ENCODE assay signal across 9 mouse cellular contexts in genomic region chr15:79882623-79883267, GRCm38 (mm10). TPM values are rescaled to one million over a fixed set of nuclear protein-coding genes. Genes with fewer than 3 reads are reported as not detected.
DNase-seq lines count a peak whose midpoint lies in the region; ATAC-seq and TF ChIP-seq lines count a peak whose summit lies in the region.
"Had no signal": no experiment of that assay in that cellular context is flagged by ENCODE, and none has a peak within 500 bp of the region (broad histone marks: within the 10 kb centered on the region; RNA-seq: fewer than 3 reads in every experiment).

No protein-coding gene starts in this region.

- peaks cover 19% of the 10 kb centered on the region for H3K4me1 ChIP-seq in embryonic facial prominence, embryonic 13.5 days
- H3K4me1 ChIP-seq in hindbrain, postnatal 0 days (ENCODE audit: insufficient read depth, low read length) = peaks cover 5% of the 10 kb centered on the region; the same call in 1 of the 2 replicates
- H3K4me1 ChIP-seq in limb, embryonic 14.5 days (ENCODE audit: control insufficient read depth, insufficient read depth, low read length) = peaks cover 9% of the 10 kb centered on the region

- DNase-seq in gastrocnemius, adult 2 months = no peak
- no peak for DNase-seq in gastrocnemius, adult 8-10 months (ENCODE audit: low spot score in 2 of 2)
- peak; percentile 83 for DNase-seq in hindbrain, postnatal 0 days (ENCODE audit: low spot score)
- peak; percentile 23 for DNase-seq in limb, embryonic 14.5 days (ENCODE audit: low spot score)
- peak; percentile 86 to 91 for DNase-seq in right cerebral cortex, postnatal 10 days (ENCODE audit: low spot score in 2 of 2)
- DNase-seq in urinary bladder, postnatal 14 days (ENCODE audit: low spot score) = no peak

- peak overlapping the region; percentile 75; the same call in 1 of the 2 replicates for H3K9ac ChIP-seq in embryonic facial prominence, embryonic 13.5 days
- peak overlapping the region; percentile 57; the same call in 1 of the 2 replicates for H3K9ac ChIP-seq in hindbrain, postnatal 0 days (replicated peaks; ENCODE audit: low read length)
- no peak overlapping the region for H3K9ac ChIP-seq in limb, embryonic 14.5 days (ENCODE audit: low read depth, low read length, severe bottlenecking)

- H3K4me2 ChIP-seq in embryonic facial prominence, embryonic 13.5 days = peak overlapping the region; percentile 64
- H3K4me2 ChIP-seq in hindbrain, postnatal 0 days (ENCODE audit: low read depth, low read length) = peak overlapping the region; percentile 51
- H3K4me2 ChIP-seq in limb, embryonic 14.5 days (replicated peaks; ENCODE audit: low read depth, low read length, severe bottlenecking) = peak overlapping the region; percentile 59

- WGBS in embryonic facial prominence, embryonic 13.5 days = 25% methylated on average over 19 of the region's 19 CpGs
- 14% methylated on average over 19 of the region's 19 CpGs for WGBS in hindbrain, postnatal 0 days
- WGBS in limb, embryonic 14.5 days = 26% methylated on average over 19 of the region's 19 CpGs

- no peak for TF ChIP-seq CTCF in gastrocnemius, adult 2 months (IDR thresholded peaks at IDR 0.05)
- TF ChIP-seq CTCF in hindbrain, postnatal 0 days (IDR thresholded peaks at IDR 0.05; ENCODE audit: low read depth) = no peak

- no peak for TF ChIP-seq POLR2A in limb, embryonic 14.5 days (IDR thresholded peaks at IDR 0.05; ENCODE audit: borderline replicate concordance, extremely low read depth, insufficient read depth, insufficient read length)

- H3K9me3 ChIP-seq in embryonic facial prominence, embryonic 13.5 days = no peaks in the 10 kb centered on the region
- no peaks in the 10 kb centered on the region for H3K9me3 ChIP-seq in hindbrain, postnatal 0 days (ENCODE audit: low read length)
- H3K9me3 ChIP-seq in limb, embryonic 14.5 days (ENCODE audit: control insufficient read depth, low read length) = no peaks in the 10 kb centered on the region
- H3K9me3 ChIP-seq: G1E had no signal

- H3K36me3 ChIP-seq in embryonic facial prominence, embryonic 13.5 days = no peaks in the 10 kb centered on the region
- H3K36me3 ChIP-seq in hindbrain, postnatal 0 days (ENCODE audit: insufficient read depth, low read length) = no peaks in the 10 kb centered on the region
- H3K36me3 ChIP-seq in limb, embryonic 14.5 days (ENCODE audit: control insufficient read depth, insufficient read depth, low read length) = no peaks in the 10 kb centered on the region
- H3K36me3 ChIP-seq: G1E had no signal

- H3K27me3 ChIP-seq in embryonic facial prominence, embryonic 13.5 days = no peaks in the 10 kb centered on the region
- H3K27me3 ChIP-seq in hindbrain, postnatal 0 days (ENCODE audit: insufficient read depth, low read length) = no peaks in the 10 kb centered on the region
- H3K27me3 ChIP-seq in limb, embryonic 14.5 days (ENCODE audit: control insufficient read depth, insufficient read depth, low read length) = no peaks in the 10 kb centered on the region; the same call in 1 of the 2 replicates

- intact Hi-C loops in gastrocnemius, adult 2 months (cut with DNase I) = loop anchor here (2.0 kb wide), 1 partner anchor 52 kb away; no protein-coding TSS in a partner anchor

- peak overlapping the region; percentile 73 for H3K4me3 ChIP-seq in gastrocnemius, adult 2 months
- H3K4me3 ChIP-seq in embryonic facial prominence, embryonic 13.5 days = peak overlapping the region; percentile 53
- peak overlapping the region; percentile 38 for H3K4me3 ChIP-seq in hindbrain, postnatal 0 days (ENCODE audit: low read length)
- peak overlapping the region; percentile 46 for H3K4me3 ChIP-seq in limb, embryonic 14.5 days (replicated peaks; ENCODE audit: low read length)

- peak; percentile 64 for ATAC-seq in CD4-positive, CD25-positive, alpha-beta regulatory T cell, adult 4 months
- no peak for ATAC-seq in embryonic facial prominence, embryonic 13.5 days (ENCODE audit: insufficient number of reproducible peaks, insufficient read depth, low FRiP score, low TSS enrichment, low read depth)
- ATAC-seq in hindbrain, postnatal 0 days = peak; percentile 80
- ATAC-seq in limb, embryonic 14.5 days (ENCODE audit: low FRiP score, low read depth) = 0 out of 2 replicates have a peak, but pooled peaks have one; percentile 13

- H3K27ac ChIP-seq in gastrocnemius, adult 2 months = peak overlapping the region; percentile 87
- no peak overlapping the region for H3K27ac ChIP-seq in embryonic facial prominence, embryonic 13.5 days
- H3K27ac ChIP-seq in hindbrain, postnatal 0 days = peak overlapping the region; percentile 92
- peak overlapping the region; percentile 21 for H3K27ac ChIP-seq in limb, embryonic 14.5 days (replicated peaks; ENCODE audit: low read depth, low read length)

RNA-seq across cellular contexts. Expression of gene Apobec3, which starts 8.7 kb away (rescaled TPM):
- total RNA-seq in gastrocnemius, adult 2 months (2021) = 1 to 10 TPM; 2.4 to 2.6 TPM
- total RNA-seq in gastrocnemius, adult 8-10 months (2022) = 1 to 10 TPM; 1.4 to 2.4 (median 2.0) TPM
- 100 to 1,000 TPM; 560 to 705 TPM for polyA plus RNA-seq in CD4-positive, CD25-positive, alpha-beta regulatory T cell, adult 4 months (2017; shearing (Covaris generic))
- polyA plus RNA-seq in embryonic facial prominence, embryonic 13.5 days (2015; fragmentation: Nextera tagmentation; extraction: Ambion mirVana) = 11.0 and 13.1 TPM in 2 replicates
- 3.5 and 5.3 TPM in 2 replicates for total RNA-seq in hindbrain, postnatal 0 days (2014; rRNA removed)
- 3.9 and 4.5 TPM in 2 replicates for polyA plus RNA-seq in hindbrain, postnatal 0 days (2015; fragmentation: Nextera tagmentation; extraction: Ambion mirVana)
- 16.0 and 18.0 TPM in 2 replicates for polyA plus RNA-seq in limb, embryonic 14.5 days (2012; rRNA removed)
- 12.0 and 13.2 TPM in 2 replicates for polyA plus RNA-seq in limb, embryonic 14.5 days (2014; fragmentation: Nextera tagmentation; extraction: Ambion mirVana)

RNA-seq across cellular contexts. Expression of gene Cbx6, which starts 48.3 kb away (rescaled TPM):
- total RNA-seq in gastrocnemius, adult 2 months (2021) = 10 to 100 TPM in 1 of 2 experiments, 1 to 10 TPM in 1; 8.4 to 12.6 TPM
- 1 to 10 TPM; 6.1 to 8.5 (median 7.9) TPM for total RNA-seq in gastrocnemius, adult 8-10 months (2022)
- 10 to 100 TPM in 1 of 2 experiments, 1 to 10 TPM in 1; 9.2 to 14.5 TPM for polyA plus RNA-seq in CD4-positive, CD25-positive, alpha-beta regulatory T cell, adult 4 months (2017; shearing (Covaris generic))
- 54.7 and 56.7 TPM in 2 replicates for polyA plus RNA-seq in embryonic facial prominence, embryonic 13.5 days (2015; fragmentation: Nextera tagmentation; extraction: Ambion mirVana)
- total RNA-seq in hindbrain, postnatal 0 days (2014; rRNA removed) = 92.4 and 107 TPM in 2 replicates
- 51.6 and 56.6 TPM in 2 replicates for polyA plus RNA-seq in hindbrain, postnatal 0 days (2015; fragmentation: Nextera tagmentation; extraction: Ambion mirVana)
- 83.4 and 95.0 TPM in 2 replicates for polyA plus RNA-seq in limb, embryonic 14.5 days (2012; rRNA removed)
- polyA plus RNA-seq in limb, embryonic 14.5 days (2014; fragmentation: Nextera tagmentation; extraction: Ambion mirVana) = 49.1 and 49.9 TPM in 2 replicates

RNA-seq across cellular contexts. Expression of gene Npcd, which starts 48.7 kb away (rescaled TPM):
- under 1 TPM; 0.22 to 0.38 TPM for total RNA-seq in gastrocnemius, adult 2 months (2021)
- under 1 TPM in 2 of 4 experiments, not detected in 2; 0.32 to 0.47 TPM for total RNA-seq in gastrocnemius, adult 8-10 months (2022)
- not detected for polyA plus RNA-seq in CD4-positive, CD25-positive, alpha-beta regulatory T cell, adult 4 months (2017; shearing (Covaris generic))
- polyA plus RNA-seq in embryonic facial prominence, embryonic 13.5 days (2015; fragmentation: Nextera tagmentation; extraction: Ambion mirVana) = 0.32 and 0.39 TPM in 2 replicates
- total RNA-seq in hindbrain, postnatal 0 days (2014; rRNA removed) = 5.4 and 12.6 TPM in 2 replicates
- polyA plus RNA-seq in hindbrain, postnatal 0 days (2015; fragmentation: Nextera tagmentation; extraction: Ambion mirVana) = 2.4 and 2.7 TPM in 2 replicates
- polyA plus RNA-seq in limb, embryonic 14.5 days (2012; rRNA removed) = 1.7 TPM in 1 of 2 replicates, not detected in the other
- polyA plus RNA-seq in limb, embryonic 14.5 days (2014; fragmentation: Nextera tagmentation; extraction: Ambion mirVana) = 0.50 and 0.99 TPM in 2 replicates
- total RNA-seq: G1E had no signal
- polyA plus RNA-seq: G1E had no signal

Comparison
In these comparisons a context has a peak if more than half of its experiments do, and no peak if none do; other contexts are left out.
1. DNase-seq: peak in hindbrain, postnatal 0 days (single experiment), limb, embryonic 14.5 days (single experiment) and right cerebral cortex, postnatal 10 days (2 of 2); none in gastrocnemius, adult 2 months (single experiment), gastrocnemius, adult 8-10 months (0 of 2) and urinary bladder, postnatal 14 days (single experiment).
2. RNA of gene Apobec3, which starts 8.7 kb away (polyA plus RNA-seq): 560 to 705 TPM in CD4-positive, CD25-positive, alpha-beta regulatory T cell, adult 4 months; 12.0 to 18.0 TPM in limb, embryonic 14.5 days, 11.0 to 13.1 TPM in embryonic facial prominence, embryonic 13.5 days and 3.9 to 4.5 TPM in hindbrain, postnatal 0 days; every median in the first group is over 10 times any median in the second.
3. Peak in every context shown above with its lines, with median percentiles within 50 percentile points of each other: H3K4me3 ChIP-seq and H3K4me2 ChIP-seq.